Mouse (Mus musculus) liver, embryonic 11.5 days (tissue): ENCODE measurements at regions not wholly inside any gene's neighbourhood (a gene's known extent, or its start where the extent isn't known, plus 50 kb on each side); places are given as distances from the start of the nearest gene placed in this dataset.
"Not testable (repeated sequence)": the region's sequence is repeated elsewhere in the genome, so short reads cannot be mapped to it uniquely, and the experiment has no call there.

Experiments used
- ATAC-seq: fragments of 200-750 bp; cut with Nextera tagmentation; replicated peaks from 2 replicates; pipeline ENCODE4 v1.8.0; 2017; ENCODE audit warnings: moderate number of reproducible peaks, mild to moderate bottlenecking, moderate TSS enrichment, moderate library complexity; ENCODE audit not compliant: low FRiP score
- DNase-seq: peaks from one replicate; pipeline ENCODE4 v3.0.0-alpha.2; 2017; ENCODE audit warnings: low spot score
- H3K27ac ChIP-seq: fragments of 300-500 bp; sonication (generic); 2 replicates; pipeline ENCODE4 v1.5.1; 2014; ENCODE audit warnings: mild to moderate bottlenecking, low read depth, low read length, control low read depth
- H3K27me3 ChIP-seq: fragments of 300-500 bp; sonication (generic); replicated peaks from 2 replicates; pipeline ENCODE4 v1.6.1; 2014; ENCODE audit warnings: low read length, mixed read lengths; ENCODE audit not compliant: control insufficient read depth, insufficient read depth
- H3K36me3 ChIP-seq: fragments of 300-500 bp; sonication (generic); 2 replicates; pipeline ENCODE4 v1.6.1; 2014; ENCODE audit warnings: mild to moderate bottlenecking, low read length, moderate library complexity, mixed read lengths; ENCODE audit not compliant: control insufficient read depth, insufficient read depth
- H3K4me1 ChIP-seq: fragments of 300-500 bp; sonication (generic); replicated peaks from 2 replicates; pipeline ENCODE4 v1.6.1; 2014; ENCODE audit warnings: low read length, mixed read lengths; ENCODE audit not compliant: control insufficient read depth, insufficient read depth
- H3K4me2 ChIP-seq: fragments of 300-500 bp; sonication (generic); 2 replicates; pipeline ENCODE4 v1.6.1; 2014; ENCODE audit warnings: mild to moderate bottlenecking, control low read depth, moderate library complexity
- H3K4me3 ChIP-seq: fragments of 300-500 bp; sonication (generic); 2 replicates; pipeline ENCODE4 v1.5.1; 2014; ENCODE audit warnings: low read depth, low read length, control low read depth
- H3K9ac ChIP-seq: fragments of 300-500 bp; sonication (generic); 2 replicates; pipeline ENCODE4 v1.6.1; 2014; ENCODE audit warnings: low read depth, low read length, control low read depth
- H3K9me3 ChIP-seq: fragments of 300-500 bp; sonication (generic); 2 replicates; pipeline ENCODE4 v1.6.1; 2016; ENCODE audit warnings: low read length, inconsistent platforms, mixed read lengths; ENCODE audit not compliant: control insufficient read depth
- WGBS: fragments of 180-500 bp; shearing (Covaris S2); extraction: QIAGEN DNeasy Blood & Tissue Kit; methylation state at CpG from one replicate; pipeline ENCODE4 v1.1.7; 2014; 5-methylcytosine and 5-hydroxymethylcytosine counted together

DNA sequence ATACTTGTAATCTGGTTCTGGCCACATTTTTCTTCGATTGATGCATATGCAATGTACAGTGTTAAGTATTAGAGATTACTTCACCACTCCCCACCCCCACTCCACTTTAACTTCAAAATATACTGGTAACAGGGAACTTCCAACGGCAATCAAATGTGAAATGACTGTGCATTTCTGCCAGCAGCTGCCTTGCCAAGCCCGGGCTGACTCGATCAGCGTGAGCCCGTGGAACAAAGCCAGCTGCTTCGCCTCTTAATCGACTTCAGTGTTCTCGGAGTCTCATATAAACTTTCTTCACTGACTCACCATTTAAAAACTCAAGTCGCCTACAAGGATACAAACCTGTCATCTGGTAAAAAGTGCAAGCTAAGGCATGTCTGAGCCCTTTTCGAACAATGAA lies 188.7 kb upstream of the L3mbtl3 start:
- no peak overlapping the region for H3K4me3 ChIP-seq
- WGBS = 66% methylated on average over 11 of the region's 11 CpGs
- H3K36me3 ChIP-seq = no peaks in the 10 kb centered on the region
- no peaks in the 10 kb centered on the region for H3K9me3 ChIP-seq
- H3K4me2 ChIP-seq = no peak overlapping the region
- no peaks in the 10 kb centered on the region for H3K4me1 ChIP-seq
- no peak overlapping the region for H3K27ac ChIP-seq
- DNase-seq = no peak
- no peaks in the 10 kb centered on the region for H3K27me3 ChIP-seq
- no peak overlapping the region for H3K9ac ChIP-seq
- no peak; the same call in 1 of the 2 replicates for ATAC-seq

DNA sequence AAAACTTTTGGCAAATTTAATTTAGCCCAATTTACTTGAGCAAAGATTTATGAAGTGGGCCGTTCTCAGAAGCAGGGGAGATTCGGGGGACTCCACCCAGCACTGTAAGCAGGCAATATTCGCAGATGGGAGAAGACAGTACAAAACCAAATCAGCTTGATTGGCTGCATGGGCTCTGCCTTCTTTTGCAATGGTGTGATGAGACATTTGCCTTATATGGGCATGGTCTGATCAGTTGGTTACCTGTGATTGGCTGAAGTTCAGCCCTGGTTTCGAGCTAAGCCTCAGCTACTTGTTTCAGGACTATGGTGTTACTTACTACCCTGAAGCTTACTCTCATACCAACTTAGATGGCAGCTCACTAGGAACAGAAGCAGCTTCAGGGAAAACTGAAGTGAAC lies 185.6 kb upstream of the Arhgap18 start:
- H3K27ac ChIP-seq = no peak overlapping the region
- DNase-seq = no peak
- 70% methylated on average over 4 of the region's 4 CpGs for WGBS
- H3K9ac ChIP-seq = no peak overlapping the region
- ATAC-seq = no peak; the same call in 1 of the 2 replicates
- no peak overlapping the region for H3K4me2 ChIP-seq
- H3K36me3 ChIP-seq = no peaks in the 10 kb centered on the region
- no peaks in the 10 kb centered on the region for H3K9me3 ChIP-seq
- no peaks in the 10 kb centered on the region for H3K27me3 ChIP-seq
- H3K4me3 ChIP-seq = no peak overlapping the region
- H3K4me1 ChIP-seq = no peaks in the 10 kb centered on the region

DNA sequence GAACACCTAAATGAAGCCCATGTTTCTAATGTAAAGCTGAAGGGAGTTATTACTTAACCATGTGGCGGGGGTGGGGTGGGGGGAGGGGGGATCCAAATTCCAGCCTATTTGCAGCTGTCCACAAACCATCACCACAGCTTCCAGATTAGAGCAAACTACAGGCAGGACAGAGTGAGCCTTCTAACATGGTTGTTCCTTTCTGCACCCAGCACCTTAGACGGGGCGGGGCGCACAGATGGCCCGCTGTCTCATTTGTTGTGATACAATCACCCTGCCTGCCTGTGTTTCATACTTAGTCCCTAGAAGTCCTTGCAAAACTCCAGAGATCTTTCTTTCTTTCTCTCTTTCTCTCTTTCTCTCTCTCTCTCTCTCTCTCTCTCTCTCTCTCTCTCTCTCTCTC lies 182.8 kb upstream of the Arhgap18 start:
- WGBS = 77% methylated on average over 5 of the region's 5 CpGs
- H3K9me3 ChIP-seq = no peaks in the 10 kb centered on the region
- H3K36me3 ChIP-seq = no peaks in the 10 kb centered on the region
- ATAC-seq (no peak), DNase-seq (no peak)
- H3K4me1 ChIP-seq = no peaks in the 10 kb centered on the region
- no peak overlapping the region for H3K4me3 ChIP-seq
- H3K9ac ChIP-seq = no peak overlapping the region
- no peak overlapping the region for H3K27ac ChIP-seq
- H3K4me2 ChIP-seq = no peak overlapping the region
- H3K27me3 ChIP-seq = no peaks in the 10 kb centered on the region

DNA sequence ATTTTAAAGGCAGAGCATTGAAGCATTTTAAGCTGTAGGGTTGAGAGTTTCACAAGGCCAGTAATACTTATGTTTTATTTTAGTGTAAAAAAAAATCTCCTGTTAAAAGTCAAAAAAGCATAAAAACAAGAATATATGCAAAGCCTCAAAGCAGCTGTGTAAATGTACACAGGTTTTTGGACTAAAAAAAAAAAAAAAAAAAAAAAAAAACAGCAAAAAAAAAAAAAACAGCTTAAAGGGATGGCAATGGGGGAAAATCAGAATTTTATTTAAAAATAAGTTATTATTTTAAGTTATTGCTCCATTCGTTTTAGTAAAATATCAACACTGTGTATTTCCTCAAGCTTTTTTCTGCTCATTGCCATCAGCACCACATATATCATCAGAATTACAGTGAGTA lies 181.8 kb upstream of the Arhgap18 start:
- Histone ChIP-seq H3K4me2 (no peak overlapping the region), H3K4me1 (no peaks in the 10 kb centered on the region)

DNA sequence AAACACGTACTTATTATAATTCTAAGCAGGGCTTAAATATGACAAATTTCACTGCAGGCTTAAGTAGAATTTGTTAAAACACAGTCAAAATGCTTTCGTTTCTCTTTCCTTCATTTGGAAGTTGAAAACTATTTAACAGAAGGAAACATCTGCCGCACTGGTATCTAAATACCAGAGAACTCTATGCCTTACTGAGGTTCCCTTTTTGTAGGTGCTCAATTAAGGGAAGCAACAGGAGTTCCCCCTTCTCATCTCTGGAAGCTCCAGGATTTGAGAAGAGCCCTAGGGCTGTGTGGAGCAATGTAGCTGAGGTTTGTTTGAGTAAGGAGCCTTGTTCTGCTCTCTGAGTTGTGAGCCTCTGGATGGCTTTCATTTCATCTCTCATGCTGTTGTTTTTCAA lies 177.1 kb upstream of the Arhgap18 start:
- Histone ChIP-seq H3K9me3 (no peaks in the 10 kb centered on the region), H3K27me3 (no peaks in the 10 kb centered on the region), H3K36me3 (no peaks in the 10 kb centered on the region), H3K4me3 (no peak overlapping the region), H3K9ac (no peak overlapping the region), H3K4me2 (no peak overlapping the region), H3K4me1 (no peaks in the 10 kb centered on the region), H3K27ac (no peak overlapping the region)
- ATAC-seq (no peak), DNase-seq (no peak)
- 61% methylated on average over 3 of the region's 3 CpGs for WGBS

More for the DNA sequence above, 181.8 kb upstream of the Arhgap18 start:
- Histone ChIP-seq H3K27me3 (no peaks in the 10 kb centered on the region), H3K9me3 (no peaks in the 10 kb centered on the region), H3K4me3 (no peak overlapping the region), H3K9ac (no peak overlapping the region), H3K27ac (no peak overlapping the region), H3K36me3 (no peaks in the 10 kb centered on the region)
- ATAC-seq (no peak), DNase-seq (no peak)
- 69% methylated on average over 1 of the region's 1 CpGs for WGBS

DNA sequence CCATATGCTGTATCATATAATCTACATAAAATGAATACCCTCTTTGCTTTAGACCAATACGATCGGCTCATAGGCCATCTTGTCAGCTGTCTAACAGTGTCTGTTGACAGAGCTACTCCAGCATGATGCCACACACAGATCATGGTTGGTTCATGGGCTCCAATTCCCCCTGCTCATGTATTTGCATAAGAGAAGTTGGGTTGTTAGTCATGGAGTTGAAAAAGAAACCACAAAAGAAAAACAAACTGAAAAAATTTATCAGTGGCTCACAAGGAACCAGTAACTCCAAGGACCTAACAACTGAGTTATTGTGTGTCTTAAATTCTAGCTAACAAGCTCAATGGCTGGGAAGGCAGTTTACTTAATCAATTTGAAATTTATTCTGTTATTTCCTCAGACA lies 176.1 kb upstream of the Arhgap18 start:
- Histone ChIP-seq H3K4me1 (no peaks in the 10 kb centered on the region), H3K36me3 (no peaks in the 10 kb centered on the region), H3K4me2 (no peak overlapping the region), H3K9me3 (no peaks in the 10 kb centered on the region), H3K4me3 (no peak overlapping the region), H3K9ac (no peak overlapping the region), H3K27ac (no peak overlapping the region), H3K27me3 (no peaks in the 10 kb centered on the region)
- ATAC-seq (no peak), DNase-seq (no peak)
- 88% methylated on average over 2 of the region's 2 CpGs for WGBS

DNA sequence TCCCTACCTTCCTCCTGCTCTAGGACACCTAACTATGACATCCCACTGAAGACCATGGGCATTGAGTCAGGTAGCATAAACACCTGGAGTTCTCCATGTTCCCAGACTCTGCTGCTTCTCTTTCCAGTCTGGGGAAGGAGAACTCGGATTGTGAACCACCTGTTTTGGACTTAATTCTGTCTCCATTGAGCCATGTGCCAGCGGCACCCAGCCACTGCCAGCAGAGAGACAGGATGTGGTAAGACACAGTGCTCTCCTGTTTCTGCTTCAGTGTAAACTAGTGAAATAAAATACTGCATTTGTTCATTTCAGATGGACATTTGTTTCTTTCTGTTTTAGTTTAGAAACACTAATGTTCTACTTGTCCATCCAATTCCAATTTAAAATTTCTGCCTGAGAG lies 168.1 kb upstream of the Arhgap18 start:
- WGBS = 60% methylated on average over 2 of the region's 2 CpGs
- ATAC-seq (no peak), DNase-seq (no peak)
- Histone ChIP-seq H3K4me2 (no peak overlapping the region), H3K9ac (no peak overlapping the region), H3K36me3 (no peaks in the 10 kb centered on the region), H3K27ac (no peak overlapping the region), H3K4me1 (no peaks in the 10 kb centered on the region), H3K27me3 (no peaks in the 10 kb centered on the region), H3K4me3 (no peak overlapping the region), H3K9me3 (peaks cover 3% of the 10 kb centered on the region; the same call in 1 of the 2 replicates)

DNA sequence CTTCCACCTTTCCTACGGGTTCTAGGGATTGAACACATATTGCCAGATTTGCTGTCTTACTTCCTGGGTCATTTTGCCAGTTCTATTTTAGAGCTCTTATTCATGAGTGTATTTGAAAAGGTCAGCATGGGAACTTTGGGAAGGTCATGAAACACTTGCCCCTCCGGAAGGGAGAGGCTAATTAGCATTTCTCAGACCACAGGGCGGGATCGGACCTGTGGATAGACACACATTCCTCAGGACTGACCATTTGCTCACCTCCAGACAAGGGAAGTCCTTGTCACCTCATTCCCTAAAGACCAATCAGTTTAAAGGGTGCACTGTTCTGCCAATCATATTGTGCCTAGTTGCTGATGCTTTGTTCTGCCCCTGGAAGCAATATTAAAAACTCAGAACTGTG lies 146.1 kb upstream of the Arhgap18 start:
- H3K36me3 ChIP-seq, H3K4me2 ChIP-seq, H3K27ac ChIP-seq, H3K4me3 ChIP-seq, H3K9me3 ChIP-seq, H3K9ac ChIP-seq, H3K27me3 ChIP-seq, H3K4me1 ChIP-seq, DNase-seq, ATAC-seq: not testable (repeated sequence)
- 69% methylated on average over 4 of the region's 4 CpGs for WGBS

DNA sequence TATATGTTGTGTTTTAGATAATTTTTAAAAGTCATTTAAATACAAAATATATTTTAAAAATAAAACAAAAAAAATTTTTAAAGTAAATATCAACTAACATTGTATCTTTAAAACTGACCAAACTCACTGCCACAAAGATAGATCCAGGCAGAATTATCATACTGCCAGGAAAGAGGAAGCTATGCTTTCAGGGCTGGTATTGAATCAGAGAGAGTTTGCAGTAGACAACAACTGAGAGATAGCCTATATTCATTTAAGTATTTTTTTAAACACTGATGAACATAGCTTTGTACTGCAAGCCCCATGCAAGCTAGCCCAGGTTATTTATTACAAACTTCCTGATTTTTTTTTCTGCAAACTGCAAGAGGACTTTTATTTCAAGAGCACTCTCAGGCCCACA lies 142.0 kb upstream of the Arhgap18 start:
- H3K27ac ChIP-seq = no peak overlapping the region
- no peak overlapping the region for H3K4me2 ChIP-seq
- no peak overlapping the region for H3K4me3 ChIP-seq
- H3K9ac ChIP-seq = no peak overlapping the region
- DNase-seq (no peak), ATAC-seq (no peak)
- no peaks in the 10 kb centered on the region for H3K27me3 ChIP-seq
- H3K4me1 ChIP-seq = no peaks in the 10 kb centered on the region
- no peaks in the 10 kb centered on the region for H3K36me3 ChIP-seq
- no peaks in the 10 kb centered on the region for H3K9me3 ChIP-seq
